Mouse (Mus musculus) CH12.LX (cell line): ENCODE measurements around the gene Foxm1. TPM values are rescaled to one million over a fixed set of nuclear protein-coding genes. Genes with fewer than 3 reads are reported as not detected.

Source experiments
- DNase-seq: peaks from one replicate; pipeline ENCODE4 v3.0.0-alpha.2; 2013; ENCODE audit errors: extremely low read depth
- H3K27ac ChIP-seq: 2 replicates; pipeline ENCODE4 v1.5.1; 2012; ENCODE audit warnings: low read depth, mild to moderate bottlenecking, control low read depth, moderate library complexity; ENCODE audit not compliant: insufficient read depth
- H3K27me3 ChIP-seq: replicated peaks from 2 replicates; pipeline ENCODE3; 2012; ENCODE audit warnings: inconsistent platforms
- H3K36me3 ChIP-seq, 2 experiments: replicated peaks in 1 of 2; 2 replicates each; pipeline versions ENCODE3 to v1.6.1; 2012; ENCODE audit warnings: inconsistent platforms in 1 of 2, low read length in 1 of 2, mild to moderate bottlenecking in 1 of 2, mixed read lengths in 1 of 2, moderate library complexity in 1 of 2; ENCODE audit not compliant: control insufficient read depth in 1 of 2, insufficient read depth in 1 of 2
- H3K4me1 ChIP-seq, 2 experiments: 2 replicates each; pipeline ENCODE4 v1.6.1; 2012; ENCODE audit warnings: inconsistent platforms in 1 of 2, moderate library complexity in 1 of 2; ENCODE audit not compliant: insufficient read depth in 2 of 2, control insufficient read depth in 1 of 2
- H3K4me2 ChIP-seq: 2 replicates; pipeline ENCODE4 v1.6.1; 2012; ENCODE audit warnings: low read depth, mild to moderate bottlenecking, control low read depth; ENCODE audit not compliant: poor library complexity, insufficient read depth, severe bottlenecking
- H3K4me3 ChIP-seq, 3 experiments: fragments of 150-350 bp in 1 of 3; sonication (generic) in 1 of 3; replicated peaks in 1 of 3; 2 replicates each; pipeline versions ENCODE3 to v1.5.1; 2011 to 2012; ENCODE audit warnings: low read depth in 2 of 3, low read length in 2 of 3, mild to moderate bottlenecking in 2 of 3, moderate library complexity in 2 of 3, control low read depth in 1 of 3, improper control_type of control experiment in 1 of 3, inconsistent platforms in 1 of 3, mixed read lengths in 1 of 3; ENCODE audit not compliant: poor library complexity in 1 of 3
- H3K79me2 ChIP-seq: replicated peaks from 2 replicates; pipeline ENCODE4 v1.6.1; 2012; ENCODE audit warnings: mild to moderate bottlenecking, moderate library complexity; ENCODE audit not compliant: control insufficient read depth, poor library complexity, insufficient read depth, severe bottlenecking; ENCODE audit errors: extremely low read depth
- H3K9ac ChIP-seq: 2 replicates; pipeline ENCODE4 v1.6.1; 2012; ENCODE audit warnings: low read depth, mild to moderate bottlenecking, control low read depth, moderate library complexity; ENCODE audit not compliant: insufficient read depth
- H3K9me3 ChIP-seq: replicated peaks from 2 replicates; pipeline ENCODE3; 2012; ENCODE audit warnings: low read length, inconsistent platforms, mixed read lengths
- BHLHE40 ChIP-seq: IDR thresholded peaks from 2 replicates; pipeline ENCODE4 v1.6.1; 2011; ENCODE audit warnings: mild to moderate bottlenecking, low read depth, low read length, improper control_type of control experiment
- CTCF ChIP-seq, 2 experiments: IDR thresholded peaks in 1 of 2; conservative IDR thresholded peaks in 1 of 2; 2 replicates each; pipeline ENCODE4 v1.5.1; 2011 to 2012; ENCODE audit warnings: low read depth in 2 of 2, low read length in 2 of 2, improper control_type of control experiment in 1 of 2, inconsistent platforms in 1 of 2, mild to moderate bottlenecking in 1 of 2, moderate library complexity in 1 of 2
- E2F4 ChIP-seq: IDR thresholded peaks from 2 replicates; pipeline ENCODE4 v1.6.1; 2011; ENCODE audit warnings: low read depth, low read length, improper control_type of control experiment; ENCODE audit not compliant: insufficient replicate concordance
- EP300 ChIP-seq: IDR thresholded peaks from 2 replicates; pipeline ENCODE4 v1.6.1; 2011; ENCODE audit warnings: low read length, improper control_type of control experiment
- GABPA ChIP-seq: IDR thresholded peaks from 2 replicates; pipeline ENCODE4 v1.6.1; 2012; ENCODE audit warnings: low read depth, low read length, improper control_type of control experiment, inconsistent platforms; ENCODE audit not compliant: insufficient replicate concordance
- HCFC1 ChIP-seq: IDR thresholded peaks from 2 replicates; pipeline ENCODE4 v1.6.1; 2012; ENCODE audit warnings: low read depth, mild to moderate bottlenecking, inconsistent platforms, low read length, improper control_type of control experiment
- IRF4 ChIP-seq: IDR thresholded peaks from 2 replicates; pipeline ENCODE4 v1.6.1; 2014; ENCODE audit warnings: low read depth, mild to moderate bottlenecking, inconsistent platforms, low read length, improper control_type of control experiment
- MAZ ChIP-seq: IDR thresholded peaks from 2 replicates; pipeline ENCODE4 v1.6.1; 2012; ENCODE audit warnings: low read depth, mild to moderate bottlenecking, inconsistent platforms, low read length, improper control_type of control experiment, moderate library complexity
- MYC ChIP-seq: IDR thresholded peaks from 2 replicates; pipeline ENCODE4 v1.6.1; 2011; ENCODE audit warnings: low read depth, mild to moderate bottlenecking, improper control_type of control experiment, low read length
- NELFE ChIP-seq: IDR thresholded peaks from 2 replicates; pipeline ENCODE4 v1.6.1; 2011; ENCODE audit warnings: low read depth, low read length, improper control_type of control experiment
- POLR2A ChIP-seq: IDR thresholded peaks from 2 replicates; pipeline ENCODE4 v1.6.1; 2011; ENCODE audit warnings: low read depth, mild to moderate bottlenecking, improper control_type of control experiment, low read length
- POLR2AphosphoS2 ChIP-seq: IDR thresholded peaks from 2 replicates; pipeline ENCODE4 v1.6.1; 2011; ENCODE audit warnings: low read depth, low read length, improper control_type of control experiment
- RAD21 ChIP-seq: IDR thresholded peaks from 2 replicates; pipeline ENCODE4 v1.6.1; 2011; ENCODE audit warnings: low read depth, mild to moderate bottlenecking, low read length, improper control_type of control experiment, moderate library complexity
- SIN3A ChIP-seq: IDR thresholded peaks from 2 replicates; pipeline ENCODE4 v1.6.1; 2012; ENCODE audit warnings: low read length, improper control_type of control experiment, inconsistent platforms
- SMC3 ChIP-seq: IDR thresholded peaks from 2 replicates; pipeline ENCODE4 v1.6.1; 2011; ENCODE audit warnings: low read depth, low read length, improper control_type of control experiment
- UBTF ChIP-seq: IDR thresholded peaks from 2 replicates; pipeline ENCODE4 v1.6.1; 2012; ENCODE audit warnings: low read depth, mild to moderate bottlenecking, inconsistent platforms, low read length, improper control_type of control experiment, moderate library complexity
- USF1 ChIP-seq: IDR thresholded peaks from 2 replicates; pipeline ENCODE4 v1.6.1; 2014; ENCODE audit warnings: low read depth, mild to moderate bottlenecking, inconsistent platforms, low read length, improper control_type of control experiment
- ZC3H11A ChIP-seq: IDR thresholded peaks from 2 replicates; pipeline ENCODE4 v1.6.1; 2012; ENCODE audit warnings: low read depth, mild to moderate bottlenecking, inconsistent platforms, low read length, improper control_type of control experiment
- ZMIZ1 ChIP-seq: IDR thresholded peaks from 2 replicates; pipeline ENCODE4 v1.6.1; 2012; ENCODE audit warnings: low read depth, mild to moderate bottlenecking, inconsistent platforms, low read length, improper control_type of control experiment
- dilution Hi-C: fragments of 300-500 bp; cut with MboI; formaldehyde crosslinking; loops from 2 replicates; pipeline ENCODE4 v1.14.3; 2020; ENCODE audit warnings: low sequenced_read_pairs; ENCODE audit not compliant: extremely low pct_unique_long_range_greater_than_20kb, extremely low pct_ligation_motif_present
- in situ Hi-C: fragments of 300-500 bp; cut with MboI; formaldehyde crosslinking; loops from 3 replicates; pipeline ENCODE4 v1.14.3; 2019; ENCODE audit warnings: low sequenced_read_pairs, low pct_ligation_motif_present, low pct_unique_long_range_greater_than_20kb, mixed read lengths
- polyA plus RNA-seq: library from polyadenylated mRNA; unstranded; fragments of >175 nt; gene quantifications from 2 replicates; pipeline ENCODE4 v1.2.1, GENCODE M21; 2012; ENCODE audit warnings: low read depth; ENCODE audit not compliant: insufficient read length
- total RNA-seq, 2 experiments: library from RNA; depleted of rRNA; stranded (reverse); fragments of 300-350 nt in 1 of 2; fragments of >200 nt in 1 of 2; gene quantifications; 2 replicates each; pipeline ENCODE4 v1.2.3; 2012 to 2014

Foxm1 gene
- total and polyA plus RNA-seq, 3 experiments = 6.0 to 41.0 (median 16.8) TPM

DNA sequence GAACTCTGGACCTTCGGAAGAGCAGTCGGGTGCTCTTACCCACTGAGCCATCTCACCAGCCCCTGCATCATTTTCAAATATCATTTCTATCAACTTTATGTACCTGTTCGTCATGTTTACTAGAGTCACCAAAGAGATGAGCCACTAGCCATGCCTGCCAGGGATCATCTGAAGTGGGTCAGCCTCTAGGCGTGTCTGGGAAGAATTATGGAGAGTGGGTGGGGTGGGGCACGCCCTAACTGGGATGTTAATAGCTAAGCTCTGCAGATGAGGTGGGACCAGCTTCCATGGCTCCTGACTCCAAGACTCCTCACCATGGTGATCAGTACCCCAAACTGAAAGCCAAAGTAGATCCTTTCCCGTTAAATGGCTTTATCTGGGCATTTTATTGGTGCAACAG is 48.0 kb upstream of the Foxm1 start:
- DNase-seq = no peak
- Histone ChIP-seq H3K27ac (no peak overlapping the region), H3K4me1 (no peaks in the 10 kb centered on the region), H3K9me3 (no peaks in the 10 kb centered on the region), H3K4me3 (no peak overlapping the region), H3K9ac (no peak overlapping the region), H3K79me2 (no peaks in the 10 kb centered on the region), H3K36me3 (no peaks in the 10 kb centered on the region), H3K27me3 (no peaks in the 10 kb centered on the region), H3K4me2 (no peak overlapping the region; the same call in 1 of the 2 replicates)
- dilution Hi-C loops (no loop called here), in situ Hi-C loops (no loop called here)
- TF ChIP-seq ZMIZ1 = no peak
- TF ChIP-seq HCFC1 = no peak
- TF ChIP-seq POLR2A = no peak
- no peak for TF ChIP-seq IRF4
- no peak for TF ChIP-seq NELFE
- TF ChIP-seq SIN3A = no peak
- TF ChIP-seq GABPA = no peak
- TF ChIP-seq EP300 = no peak

DNA sequence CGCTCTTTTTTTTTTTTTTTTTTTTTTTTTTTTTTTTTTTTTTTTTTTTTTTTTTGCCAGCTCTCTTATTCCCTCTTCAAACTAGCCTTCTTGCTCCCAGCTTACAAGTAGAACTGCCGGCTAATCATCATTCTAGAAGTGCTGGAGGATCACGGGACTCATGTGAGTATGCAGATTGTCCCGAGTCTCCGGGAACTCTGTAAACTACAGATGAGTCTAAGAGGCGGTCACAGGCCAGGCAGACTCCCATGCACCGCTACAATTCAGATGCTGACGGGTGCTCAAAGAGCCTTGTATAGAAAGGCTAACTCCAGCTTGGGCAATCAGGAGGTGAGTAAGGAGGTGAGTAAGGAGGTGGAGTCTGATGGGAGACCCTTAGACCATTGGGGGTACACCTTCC is 47.2 kb upstream of the Foxm1 start:
- Histone ChIP-seq H3K9ac (no peak overlapping the region), H3K36me3 (no peaks in the 10 kb centered on the region), H3K79me2 (no peaks in the 10 kb centered on the region), H3K4me3 (no peak overlapping the region), H3K4me1 (no peaks in the 10 kb centered on the region), H3K4me2 (no peak overlapping the region), H3K9me3 (no peaks in the 10 kb centered on the region), H3K27me3 (no peaks in the 10 kb centered on the region), H3K27ac (no peak overlapping the region)
- DNase-seq = no peak
- dilution Hi-C loops = no loop called here
- TF ChIP-seq UBTF = no peak
- TF ChIP-seq EP300 = no peak
- no peak for TF ChIP-seq E2F4
- no peak for TF ChIP-seq MYC
- peak; percentile 61 for TF ChIP-seq BHLHE40
- in situ Hi-C loops = no loop called here

DNA sequence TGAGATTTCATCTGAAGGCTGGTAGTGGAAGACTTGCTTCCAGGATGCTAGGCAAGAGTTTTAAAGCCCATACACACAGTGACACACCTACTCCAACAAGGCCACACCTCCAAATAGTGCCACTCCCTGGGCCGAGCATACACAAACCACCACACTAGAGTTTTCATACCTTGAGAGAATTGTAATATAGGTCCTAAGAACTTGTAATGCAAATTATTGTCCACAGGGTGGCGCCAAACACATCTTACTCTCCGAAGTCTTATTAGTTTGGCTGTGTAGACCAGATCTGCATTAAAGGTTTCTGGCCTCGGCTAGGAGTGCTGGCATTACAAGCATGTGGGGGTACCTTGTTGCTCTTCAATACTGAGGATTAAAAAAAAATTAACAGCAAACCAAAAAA is 44.5 kb upstream of the Foxm1 start:
- no peaks in the 10 kb centered on the region for H3K79me2 ChIP-seq
- peaks cover 8 to 23% of the 10 kb centered on the region in 2 experiments for H3K36me3 ChIP-seq
- H3K27ac ChIP-seq = no peak overlapping the region
- no peak for TF ChIP-seq ZC3H11A
- TF ChIP-seq SMC3 = peak; percentile 81
- no peak for TF ChIP-seq POLR2AphosphoS2
- TF ChIP-seq RAD21 = peak; percentile 64
- no peak for TF ChIP-seq USF1
- no peak for TF ChIP-seq UBTF
- peak; percentile 50 to 82 for TF ChIP-seq CTCF (conservative IDR thresholded peaks at IDR 0.05 in 1 of 2, IDR thresholded peaks at IDR 0.05 in 1 of 2; ENCODE audit: low read depth in 2 of 2, low read length in 2 of 2)
- no peak for TF ChIP-seq MAZ
- TF ChIP-seq NELFE = no peak
- H3K9ac ChIP-seq = no peak overlapping the region
- dilution Hi-C loops = no loop called here
- H3K4me2 ChIP-seq = no peak overlapping the region
- H3K4me1 ChIP-seq = no peaks in the 10 kb centered on the region
- DNase-seq = peak; percentile 81
- no peak overlapping the region for H3K4me3 ChIP-seq
- H3K9me3 ChIP-seq = no peaks in the 10 kb centered on the region
- in situ Hi-C loops = no loop called here
- no peaks in the 10 kb centered on the region for H3K27me3 ChIP-seq
